Mouse (Mus musculus): ENCODE results near the gene Gm47995. TPM values are rescaled to one million over a fixed set of nuclear protein-coding genes. Genes with fewer than 3 reads are reported as not detected.

Gene Gm47995
- polyA plus RNA-seq, 1 experiment from 2014 or later = not detected

DNA sequence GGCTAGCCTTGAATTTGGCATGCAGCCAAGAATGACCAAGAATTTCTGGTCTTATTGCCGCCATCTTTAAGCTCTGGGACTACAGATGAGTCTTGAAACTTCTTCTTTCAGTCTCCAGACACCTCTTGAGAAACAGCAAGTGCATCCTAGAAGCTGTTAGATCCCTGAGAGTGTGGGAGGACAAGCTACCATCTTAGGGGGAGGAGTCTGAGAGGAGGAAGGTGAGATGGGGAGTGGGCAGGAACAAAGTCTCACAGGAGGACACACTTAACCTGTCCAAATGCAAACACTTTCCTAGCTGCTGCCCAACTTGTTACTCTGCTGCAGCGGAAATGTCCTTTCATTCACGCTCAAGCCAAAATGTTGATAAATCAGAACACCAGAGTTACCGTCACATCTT, 46.5 kb downstream of the Gm47995 start:
- H3K27ac ChIP-seq (replicated peaks; ENCODE audit: low read depth, low read length) = no peak overlapping the region
- H3K9ac ChIP-seq (ENCODE audit: low read length) = no peak overlapping the region
- H3K4me3 ChIP-seq (ENCODE audit: low read depth, low read length) = no peak overlapping the region
- no peaks in the 10 kb centered on the region for H3K4me1 ChIP-seq (ENCODE audit: control insufficient read depth, insufficient read depth, low read length)
- H3K4me2 ChIP-seq (ENCODE audit: low read depth, severe bottlenecking) = no peak overlapping the region
- WGBS = 93% methylated on average over 4 of the region's 4 CpGs
- no peak for ATAC-seq (ENCODE audit: insufficient number of reproducible peaks, low FRiP score, low TSS enrichment, low read depth)
- H3K36me3 ChIP-seq (ENCODE audit: control insufficient read depth, insufficient read depth, low read length) = no peaks in the 10 kb centered on the region
- H3K9me3 ChIP-seq (ENCODE audit: control insufficient read depth, low read length) = no peaks in the 10 kb centered on the region
- DNase-seq (ENCODE audit: low spot score) = no peak
- H3K27me3 ChIP-seq (ENCODE audit: control insufficient read depth, insufficient read depth, low read length) = no peaks in the 10 kb centered on the region

DNA sequence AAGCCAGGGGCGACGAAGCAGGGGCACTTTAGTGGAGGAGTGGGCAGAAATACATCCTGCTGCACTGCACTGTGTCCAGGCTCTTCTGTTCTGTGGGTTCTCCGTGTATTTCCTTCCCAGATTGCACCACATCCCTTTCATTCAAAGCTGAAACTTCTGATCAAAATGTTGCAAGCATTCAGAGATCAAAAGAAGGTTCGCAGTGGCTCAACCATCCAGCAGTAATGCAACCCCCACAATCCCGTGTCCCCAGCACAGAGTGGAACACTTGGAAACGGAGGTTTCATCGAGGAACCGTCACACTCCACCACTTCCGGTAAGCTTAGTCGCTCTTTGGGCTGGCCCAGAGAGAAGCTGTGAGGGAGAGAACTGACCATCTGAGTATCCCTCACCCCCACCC, 46.9 kb downstream of the Gm47995 start:
- ATAC-seq (ENCODE audit: insufficient number of reproducible peaks, low FRiP score, low TSS enrichment, low read depth) (no peak), DNase-seq (ENCODE audit: low spot score) (no peak)
- Histone ChIP-seq H3K4me2 (ENCODE audit: low read depth, severe bottlenecking) (no peak overlapping the region), H3K4me3 (ENCODE audit: low read depth, low read length) (no peak overlapping the region), H3K9me3 (ENCODE audit: control insufficient read depth, low read length) (no peaks in the 10 kb centered on the region), H3K27ac (replicated peaks; ENCODE audit: low read depth, low read length) (no peak overlapping the region), H3K4me1 (ENCODE audit: control insufficient read depth, insufficient read depth, low read length) (no peaks in the 10 kb centered on the region), H3K27me3 (ENCODE audit: control insufficient read depth, insufficient read depth, low read length) (no peaks in the 10 kb centered on the region), H3K9ac (ENCODE audit: low read length) (no peak overlapping the region), H3K36me3 (ENCODE audit: control insufficient read depth, insufficient read depth, low read length) (no peaks in the 10 kb centered on the region)
- 88% methylated on average over 10 of the region's 10 CpGs for WGBS

DNA sequence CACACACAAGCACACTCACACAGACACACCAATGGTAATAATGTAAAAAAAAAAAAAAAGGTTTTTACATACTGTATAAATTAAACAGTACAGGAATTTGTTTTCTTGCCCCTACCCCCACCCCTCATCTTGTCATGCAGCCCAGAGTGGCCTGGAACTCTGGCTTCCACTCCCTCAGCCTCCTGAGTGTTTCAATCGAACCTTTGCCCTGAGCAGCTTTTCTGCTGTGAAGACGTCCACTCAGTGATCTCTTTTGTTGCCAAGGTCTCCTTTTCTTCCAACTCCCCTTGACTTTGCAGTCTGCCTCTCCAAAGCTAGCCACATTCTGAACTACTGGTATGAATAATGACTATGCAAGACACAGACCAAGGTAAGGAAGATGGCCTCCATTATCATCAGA, 47.6 kb downstream of the Gm47995 start:
- no peak for ATAC-seq (ENCODE audit: insufficient number of reproducible peaks, low FRiP score, low TSS enrichment, low read depth)
- no peak for DNase-seq (ENCODE audit: low spot score)
- WGBS = 86% methylated on average over 2 of the region's 2 CpGs

More for the DNA sequence above, 47.6 kb downstream of the Gm47995 start:
- Histone ChIP-seq H3K9ac (ENCODE audit: low read length) (no peak overlapping the region), H3K27me3 (ENCODE audit: control insufficient read depth, insufficient read depth, low read length) (no peaks in the 10 kb centered on the region), H3K36me3 (ENCODE audit: control insufficient read depth, insufficient read depth, low read length) (no peaks in the 10 kb centered on the region), H3K9me3 (ENCODE audit: control insufficient read depth, low read length) (no peaks in the 10 kb centered on the region), H3K27ac (replicated peaks; ENCODE audit: low read depth, low read length) (no peak overlapping the region), H3K4me2 (ENCODE audit: low read depth, severe bottlenecking) (no peak overlapping the region), H3K4me3 (ENCODE audit: low read depth, low read length) (no peak overlapping the region), H3K4me1 (ENCODE audit: control insufficient read depth, insufficient read depth, low read length) (no peaks in the 10 kb centered on the region)

Other genes starting within 250 kb of the Gm47995 start
- 23.8 and 28.0 TPM in 2 replicates for gene Hmcn1, start 205.0 kb upstream of the Gm47995 start, polyA plus RNA-seq (2014; fragmentation: Nextera tagmentation; extraction: Ambion mirVana)
- 0.44 and 0.57 TPM in 2 replicates for gene Gm47985, start 15.9 kb upstream of the Gm47995 start, polyA plus RNA-seq (2014; fragmentation: Nextera tagmentation; extraction: Ambion mirVana)
- gene Gm8947, start 6.1 kb upstream of the Gm47995 start, polyA plus RNA-seq (2014; fragmentation: Nextera tagmentation; extraction: Ambion mirVana) = 0.24 and 0.38 TPM in 2 replicates
- 0.65 TPM in 1 of 2 replicates, not detected in the other for gene 3110040M04Rik, start 5.7 kb downstream of the Gm47995 start, polyA plus RNA-seq (2014; fragmentation: Nextera tagmentation; extraction: Ambion mirVana)
- 0.24 TPM in 1 of 2 replicates, not detected in the other for gene Gm47996, start 11.7 kb downstream of the Gm47995 start, polyA plus RNA-seq (2014; fragmentation: Nextera tagmentation; extraction: Ambion mirVana)
- gene Ivns1abp, start 146.0 kb downstream of the Gm47995 start, polyA plus RNA-seq (2014; fragmentation: Nextera tagmentation; extraction: Ambion mirVana) = 356 and 387 TPM in 2 replicates
- 18.9 and 22.9 TPM in 2 replicates for gene Swt1, start 230.0 kb downstream of the Gm47995 start, polyA plus RNA-seq (2014; fragmentation: Nextera tagmentation; extraction: Ambion mirVana)
- 49.6 and 51.7 TPM in 2 replicates for gene Trmt1l, start 230.1 kb downstream of the Gm47995 start, polyA plus RNA-seq (2014; fragmentation: Nextera tagmentation; extraction: Ambion mirVana)

Measured in limb, embryonic 11.5 days (tissue).